Mouse (Mus musculus) C2C12 (cell line): ENCODE results near the gene Wdtc1.

Experiments used
- CTCF ChIP-seq: IDR thresholded peaks from one replicate; pipeline ENCODE4 v1.5.1; 2011; ENCODE audit not compliant: control insufficient read depth, insufficient read depth, insufficient read length
- MAX ChIP-seq: IDR thresholded peaks from one replicate; pipeline ENCODE4 v1.6.1; 2011; ENCODE audit warnings: mild to moderate bottlenecking, control low read depth
- MYOD1 ChIP-seq: IDR thresholded peaks from one replicate; pipeline ENCODE4 v1.6.1; 2011; ENCODE audit warnings: low read depth; ENCODE audit not compliant: control insufficient read depth, insufficient read length
- MYOG ChIP-seq: IDR thresholded peaks from one replicate; pipeline ENCODE4 v1.6.1; 2011; ENCODE audit not compliant: control insufficient read depth, insufficient read length; ENCODE audit errors: extremely low read depth

GRCm38 (mm10) chr4:133353367-133354365 lies at the start of gene Wdtc1:
- peak; percentile 74 for TF ChIP-seq MAX
- TF ChIP-seq MYOG = no peak
- no peak for TF ChIP-seq CTCF
- no peak for TF ChIP-seq MYOD1
